Mouse (Mus musculus): Measurements from ENCODE around the gene Pbx3. TPM values are rescaled to one million over a fixed set of nuclear protein-coding genes. Genes with fewer than 3 reads are reported as not detected.

Gene Pbx3
- polyA plus RNA-seq, 1 experiment, result 16.2 TPM

DNA sequence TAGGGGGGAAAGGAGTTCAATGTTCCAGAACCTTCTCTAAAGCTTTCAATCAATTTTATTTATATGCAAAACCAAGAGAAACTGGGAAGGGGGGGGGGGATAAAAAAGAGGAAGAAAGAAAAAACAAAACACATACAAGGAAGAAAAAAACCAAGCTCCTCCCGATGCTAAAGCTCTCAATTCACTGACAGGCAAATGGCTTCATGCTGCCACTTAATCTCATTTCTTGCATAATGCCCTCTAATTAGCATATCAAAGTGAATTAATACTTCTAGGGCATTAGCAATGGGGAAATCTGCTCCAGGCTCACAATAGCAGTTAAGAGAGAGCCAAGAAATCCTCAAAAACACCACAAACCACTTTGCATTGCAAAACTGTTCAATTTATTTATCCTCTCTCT, 9.3 kb downstream of the Pbx3 start:
- Histone ChIP-seq H3K4me1 (ENCODE audit: control insufficient read depth, insufficient read depth, low read length) (no peaks in the 10 kb centered on the region), H3K9ac (ENCODE audit: low read depth, poor library complexity, severe bottlenecking) (no peak overlapping the region), H3K27ac (ENCODE audit: insufficient read depth, low read length) (no peak overlapping the region), H3K27me3 (ENCODE audit: control insufficient read depth, insufficient read depth, low read length, poor library complexity, severe bottlenecking) (no peaks in the 10 kb centered on the region), H3K9me3 (replicated peaks; ENCODE audit: control insufficient read depth, insufficient read depth, low read length, poor library complexity, severe bottlenecking) (no peaks in the 10 kb centered on the region), H3K4me3 (ENCODE audit: low read depth, low read length) (no peak overlapping the region), H3K36me3 (ENCODE audit: control insufficient read depth, insufficient read depth, low read length, poor library complexity, severe bottlenecking) (no peaks in the 10 kb centered on the region)
- TF ChIP-seq POLR2A (IDR thresholded peaks at IDR 0.05; ENCODE audit: insufficient read depth, low read length) (no peak), CTCF (IDR thresholded peaks at IDR 0.05; ENCODE audit: low read depth, low read length) (no peak), EP300 (IDR thresholded peaks at IDR 0.05; ENCODE audit: insufficient read depth, low read depth, low read length) (no peak)

DNA sequence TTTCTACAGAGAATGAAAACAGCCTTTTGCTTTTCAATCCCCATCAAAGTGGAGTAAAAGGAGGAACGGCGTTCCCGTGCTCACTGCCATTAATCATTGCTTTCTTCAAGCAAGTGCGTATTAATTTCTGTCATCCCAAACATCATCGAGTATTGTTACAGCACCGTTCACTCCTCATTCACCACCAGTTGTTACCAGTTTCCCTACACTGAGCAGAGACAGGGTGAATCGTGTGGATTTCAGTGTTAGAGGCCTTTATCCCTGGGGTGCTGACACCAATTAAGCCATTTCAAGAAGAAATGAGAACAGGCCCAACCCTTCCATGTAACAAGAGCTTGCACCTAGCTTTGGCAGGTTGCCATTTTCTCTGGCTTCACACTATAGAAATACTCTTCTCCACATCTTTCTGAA, 17.1 kb downstream of the Pbx3 start:
- no peaks in the 10 kb centered on the region for H3K4me1 ChIP-seq (ENCODE audit: control insufficient read depth, insufficient read depth, low read length)
- no peak overlapping the region for H3K9ac ChIP-seq (ENCODE audit: low read depth, poor library complexity, severe bottlenecking)
- TF ChIP-seq CTCF (IDR thresholded peaks at IDR 0.05; ENCODE audit: low read depth, low read length), result no peak
- H3K36me3 ChIP-seq (ENCODE audit: control insufficient read depth, insufficient read depth, low read length, poor library complexity, severe bottlenecking), result no peaks in the 10 kb centered on the region
- no peak overlapping the region for H3K27ac ChIP-seq (ENCODE audit: insufficient read depth, low read length)
- H3K27me3 ChIP-seq (ENCODE audit: control insufficient read depth, insufficient read depth, low read length, poor library complexity, severe bottlenecking), result no peaks in the 10 kb centered on the region
- no peaks in the 10 kb centered on the region for H3K9me3 ChIP-seq (replicated peaks; ENCODE audit: control insufficient read depth, insufficient read depth, low read length, poor library complexity, severe bottlenecking)
- no peak overlapping the region for H3K4me3 ChIP-seq (ENCODE audit: low read depth, low read length)

DNA sequence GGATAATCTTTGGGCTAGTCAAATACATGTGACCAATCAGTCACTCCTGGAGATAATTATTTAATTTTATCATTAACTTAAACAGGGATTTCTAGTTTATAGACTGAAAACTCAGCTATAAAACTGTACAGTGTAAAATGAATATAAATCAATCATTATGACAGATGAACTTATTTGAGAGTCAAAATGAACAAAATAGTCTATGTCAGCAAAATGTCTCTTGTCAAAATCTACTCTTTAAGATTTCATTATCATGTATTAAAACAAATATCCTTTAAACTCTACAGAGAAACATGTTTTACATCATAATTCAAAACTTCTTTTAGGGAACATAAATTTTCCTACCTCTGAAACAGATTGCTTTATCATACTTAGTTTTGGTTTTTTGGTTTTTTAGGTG, 20.9 kb downstream of the Pbx3 start:
- Histone ChIP-seq H3K9ac (ENCODE audit: low read depth, poor library complexity, severe bottlenecking) (no peak overlapping the region), H3K9me3 (replicated peaks; ENCODE audit: control insufficient read depth, insufficient read depth, low read length, poor library complexity, severe bottlenecking) (no peaks in the 10 kb centered on the region), H3K27ac (ENCODE audit: insufficient read depth, low read length) (no peak overlapping the region), H3K4me3 (ENCODE audit: low read depth, low read length) (no peak overlapping the region), H3K36me3 (ENCODE audit: control insufficient read depth, insufficient read depth, low read length, poor library complexity, severe bottlenecking) (no peaks in the 10 kb centered on the region), H3K4me1 (ENCODE audit: control insufficient read depth, insufficient read depth, low read length) (no peaks in the 10 kb centered on the region), H3K27me3 (ENCODE audit: control insufficient read depth, insufficient read depth, low read length, poor library complexity, severe bottlenecking) (no peaks in the 10 kb centered on the region)
- TF ChIP-seq EP300 (IDR thresholded peaks at IDR 0.05; ENCODE audit: insufficient read depth, low read depth, low read length) (no peak), CTCF (IDR thresholded peaks at IDR 0.05; ENCODE audit: low read depth, low read length) (no peak), POLR2A (IDR thresholded peaks at IDR 0.05; ENCODE audit: insufficient read depth, low read length) (no peak)

DNA sequence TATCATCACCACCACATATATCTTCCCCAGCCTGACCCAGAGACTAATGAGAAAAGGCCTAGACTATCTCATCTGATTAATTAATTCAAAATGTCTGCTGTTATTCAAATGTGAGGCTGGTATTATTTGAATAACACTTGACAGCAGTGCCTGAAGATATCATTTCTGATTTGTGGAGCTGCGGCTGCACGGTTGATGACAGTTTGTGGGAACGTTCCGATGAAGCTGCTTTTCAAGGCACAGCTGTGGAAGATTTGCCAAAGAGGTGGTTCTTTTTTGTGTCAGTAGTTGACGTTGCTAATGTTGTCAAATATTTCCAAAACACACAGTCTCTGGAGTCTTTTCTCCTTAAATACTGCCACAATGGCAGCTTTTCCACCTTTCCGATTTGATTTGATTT, 25.8 kb downstream of the Pbx3 start:
- no peaks in the 10 kb centered on the region for H3K36me3 ChIP-seq (ENCODE audit: control insufficient read depth, insufficient read depth, low read length, poor library complexity, severe bottlenecking)
- H3K4me3 ChIP-seq (ENCODE audit: low read depth, low read length), result no peak overlapping the region
- TF ChIP-seq EP300 (IDR thresholded peaks at IDR 0.05; ENCODE audit: insufficient read depth, low read depth, low read length) (no peak), CTCF (IDR thresholded peaks at IDR 0.05; ENCODE audit: low read depth, low read length) (no peak), POLR2A (IDR thresholded peaks at IDR 0.05; ENCODE audit: insufficient read depth, low read length) (no peak)
- no peaks in the 10 kb centered on the region for H3K9me3 ChIP-seq (replicated peaks; ENCODE audit: control insufficient read depth, insufficient read depth, low read length, poor library complexity, severe bottlenecking)
- no peak overlapping the region for H3K27ac ChIP-seq (ENCODE audit: insufficient read depth, low read length)
- no peaks in the 10 kb centered on the region for H3K4me1 ChIP-seq (ENCODE audit: control insufficient read depth, insufficient read depth, low read length)
- no peaks in the 10 kb centered on the region for H3K27me3 ChIP-seq (ENCODE audit: control insufficient read depth, insufficient read depth, low read length, poor library complexity, severe bottlenecking)
- no peak overlapping the region for H3K9ac ChIP-seq (ENCODE audit: low read depth, poor library complexity, severe bottlenecking)

DNA sequence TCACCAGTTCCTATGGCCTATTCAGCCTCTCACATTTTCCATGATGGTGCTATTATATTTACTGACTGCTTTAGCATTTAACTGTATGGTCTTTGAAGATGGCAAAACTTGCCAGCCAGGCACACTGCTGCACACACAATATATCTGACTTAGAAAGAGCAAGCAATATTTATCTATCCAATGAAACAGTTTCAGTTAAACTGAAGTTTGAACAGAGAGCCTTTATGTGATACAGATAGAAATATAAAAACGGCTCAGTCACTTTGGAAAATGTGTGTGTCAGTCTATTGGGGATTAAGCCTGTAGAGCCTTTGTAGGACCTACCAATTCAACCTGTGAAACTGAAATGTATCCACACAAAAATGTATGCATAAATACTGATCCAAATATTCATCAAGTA, 74.3 kb downstream of the Pbx3 start:
- H3K9ac ChIP-seq (ENCODE audit: low read depth, poor library complexity, severe bottlenecking), result no peak overlapping the region
- no peaks in the 10 kb centered on the region for H3K27me3 ChIP-seq (ENCODE audit: control insufficient read depth, insufficient read depth, low read length, poor library complexity, severe bottlenecking)
- H3K4me3 ChIP-seq (ENCODE audit: low read depth, low read length), result no peak overlapping the region
- no peaks in the 10 kb centered on the region for H3K9me3 ChIP-seq (replicated peaks; ENCODE audit: control insufficient read depth, insufficient read depth, low read length, poor library complexity, severe bottlenecking)
- TF ChIP-seq POLR2A (IDR thresholded peaks at IDR 0.05; ENCODE audit: insufficient read depth, low read length), result no peak
- H3K27ac ChIP-seq (ENCODE audit: insufficient read depth, low read length), result no peak overlapping the region
- H3K4me1 ChIP-seq (ENCODE audit: control insufficient read depth, insufficient read depth, low read length), result no peaks in the 10 kb centered on the region
- H3K36me3 ChIP-seq (ENCODE audit: control insufficient read depth, insufficient read depth, low read length, poor library complexity, severe bottlenecking), result no peaks in the 10 kb centered on the region

DNA sequence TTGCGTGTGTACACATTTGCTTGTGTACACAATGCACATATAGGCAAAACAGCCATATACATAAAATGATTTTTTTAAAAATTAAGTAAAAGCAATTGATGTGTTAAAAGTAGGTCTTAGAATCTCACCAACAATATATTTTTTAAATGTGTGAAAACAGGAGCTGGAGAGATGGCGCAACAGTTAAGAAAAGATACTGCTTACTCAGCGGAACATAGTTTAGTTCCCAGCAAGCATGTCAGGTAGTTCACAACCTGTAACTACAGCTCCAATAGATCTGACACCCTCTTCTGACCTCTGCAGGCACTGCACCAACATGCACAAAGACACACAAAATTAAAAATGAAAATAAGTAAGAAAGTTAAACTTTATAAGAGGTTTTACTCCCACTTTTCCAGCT, 74.7 kb downstream of the Pbx3 start:
- no peak overlapping the region for H3K4me3 ChIP-seq (ENCODE audit: low read depth, low read length)
- H3K36me3 ChIP-seq (ENCODE audit: control insufficient read depth, insufficient read depth, low read length, poor library complexity, severe bottlenecking), result no peaks in the 10 kb centered on the region
- H3K27ac ChIP-seq (ENCODE audit: insufficient read depth, low read length), result no peak overlapping the region
- H3K27me3 ChIP-seq (ENCODE audit: control insufficient read depth, insufficient read depth, low read length, poor library complexity, severe bottlenecking), result no peaks in the 10 kb centered on the region
- no peaks in the 10 kb centered on the region for H3K9me3 ChIP-seq (replicated peaks; ENCODE audit: control insufficient read depth, insufficient read depth, low read length, poor library complexity, severe bottlenecking)
- H3K9ac ChIP-seq (ENCODE audit: low read depth, poor library complexity, severe bottlenecking), result no peak overlapping the region
- H3K4me1 ChIP-seq (ENCODE audit: control insufficient read depth, insufficient read depth, low read length), result no peaks in the 10 kb centered on the region
- TF ChIP-seq EP300 (IDR thresholded peaks at IDR 0.05; ENCODE audit: insufficient read depth, low read depth, low read length) (no peak), POLR2A (IDR thresholded peaks at IDR 0.05; ENCODE audit: insufficient read depth, low read length) (no peak), CTCF (IDR thresholded peaks at IDR 0.05; ENCODE audit: low read depth, low read length) (no peak)
